Mouse (Mus musculus): ENCODE measurements at regions not wholly inside any gene's neighbourhood (a gene's known extent, or its start where the extent isn't known, plus 50 kb on each side); places are given as distances from the start of the nearest gene placed in this dataset.
A peak's percentile ranks its signal among the peaks of the same experiment; 100 is the strongest.
"Not testable (repeated sequence)": the region's sequence is repeated elsewhere in the genome, so short reads cannot be mapped to it uniquely, and the experiment has no call there.

- no peak for DNase-seq (ENCODE audit: low spot score in 2 of 2)
Observed at GRCm38 (mm10) chr10:120284785-120285184, 57.9 kb downstream of the Llph start.

- DNase-seq (ENCODE audit: low spot score in 2 of 2): no peak
Observed at GRCm38 (mm10) chr10:120291912-120292311, 65.0 kb downstream of the Llph start.

GRCm38 (mm10) chr10:120293381-120293780 lies 66.5 kb downstream of the Llph start:
- not testable (repeated sequence) for DNase-seq (ENCODE audit: low spot score in 2 of 2)

GRCm38 (mm10) chr10:120294487-120294886 lies 67.6 kb downstream of the Llph start:
- no peak for DNase-seq (ENCODE audit: low spot score in 2 of 2)

GRCm38 (mm10) chr10:120297311-120297710 lies 70.4 kb downstream of the Llph start:
- DNase-seq (ENCODE audit: low spot score in 2 of 2): no peak

GRCm38 (mm10) chr10:120298293-120298927 lies 71.5 kb downstream of the Llph start:
- no peak for DNase-seq (ENCODE audit: low spot score in 2 of 2)

- DNase-seq (ENCODE audit: low spot score in 2 of 2): peak in 1 of 2 experiments; percentile 9
Observed at GRCm38 (mm10) chr10:120306010-120306409, 79.1 kb downstream of the Llph start.

- DNase-seq (ENCODE audit: low spot score in 2 of 2): no peak
Observed at GRCm38 (mm10) chr10:120308681-120309080, 81.8 kb downstream of the Llph start.
